ENCODE assay signal across 18 mouse cellular contexts in genomic region chr16:84716724-84717617, GRCm38 (mm10). TPM values are rescaled to one million over a fixed set of nuclear protein-coding genes. Genes with fewer than 3 reads are reported as not detected.
"Had no signal": no experiment of that assay in that cellular context is flagged by ENCODE, and none has a peak within 500 bp of the region (broad histone marks: within the 10 kb centered on the region; RNA-seq: fewer than 3 reads in every experiment).

No protein-coding gene starts in this region.

- H3K27ac ChIP-seq: neural tube, embryonic 12.5 days; neural tube, embryonic 13.5 days; neural tube, embryonic 15.5 days; stomach, embryonic 15.5 days; stomach, postnatal 0 days had no signal

- H3K27me3 ChIP-seq: neural tube, embryonic 12.5 days; neural tube, embryonic 13.5 days; neural tube, embryonic 15.5 days; stomach, embryonic 15.5 days had no signal

- H3K9ac ChIP-seq: neural tube, embryonic 12.5 days; neural tube, embryonic 13.5 days; neural tube, embryonic 15.5 days; stomach, embryonic 15.5 days had no signal

- H3K4me1 ChIP-seq: neural tube, embryonic 12.5 days; neural tube, embryonic 13.5 days; neural tube, embryonic 15.5 days; stomach, embryonic 15.5 days had no signal

- H3K9me3 ChIP-seq: neural tube, embryonic 12.5 days; neural tube, embryonic 13.5 days; neural tube, embryonic 15.5 days; stomach, embryonic 15.5 days had no signal

- DNase-seq: retina, postnatal 1 day; right cerebral cortex, adult 18-20 months; right cerebral cortex, postnatal 14 days; right cerebral cortex, postnatal 25 days; right cerebral cortex, postnatal 4 days; spleen, adult 18-20 months; thymus, adult 18-20 months; thymus, adult 2 months; thymus, postnatal 14 days; thymus, postnatal 25 days; thymus, postnatal 36 days; thymus, postnatal 4 days had no signal

- H3K4me3 ChIP-seq: neural tube, embryonic 12.5 days; neural tube, embryonic 13.5 days; neural tube, embryonic 15.5 days; stomach, embryonic 15.5 days had no signal

- H3K4me2 ChIP-seq: neural tube, embryonic 12.5 days; neural tube, embryonic 13.5 days; neural tube, embryonic 15.5 days; stomach, embryonic 15.5 days had no signal

RNA-seq across cellular contexts. Expression of gene Jam2, which starts 57.0 kb away (rescaled TPM):
- total RNA-seq: neutrophil, adult 5-6 weeks had no signal
